Mouse (Mus musculus): ENCODE data around the gene Siae.

Siae gene

GRCm38 (mm10) chr9:37540701-37541575 lies 14.6 kb upstream of the Siae start:
- DNase-seq (ENCODE audit: low spot score in 2 of 2): no peak

GRCm38 (mm10) chr9:37541851-37542642 lies 13.5 kb upstream of the Siae start:
- no peak for DNase-seq (ENCODE audit: low spot score in 2 of 2)

- no peak for DNase-seq (ENCODE audit: low spot score in 2 of 2)
Observed at GRCm38 (mm10) chr9:37543869-37544440, 11.5 kb upstream of the Siae start.

- DNase-seq (ENCODE audit: low spot score in 2 of 2): peak; percentile 45 to 49
Observed at GRCm38 (mm10) chr9:37544447-37545165, 10.9 kb upstream of the Siae start.

GRCm38 (mm10) chr9:37545166-37545610 lies 10.3 kb upstream of the Siae start:
- DNase-seq (ENCODE audit: low spot score in 2 of 2): no peak

- no peak for DNase-seq (ENCODE audit: low spot score in 2 of 2)
Observed at GRCm38 (mm10) chr9:37545847-37546452, 9.5 kb upstream of the Siae start.

- no peak for DNase-seq (ENCODE audit: low spot score in 2 of 2)
Observed at GRCm38 (mm10) chr9:37546889-37547288, 8.6 kb upstream of the Siae start.

- no peak for DNase-seq (ENCODE audit: low spot score in 2 of 2)
Observed at GRCm38 (mm10) chr9:37550435-37550834, 5.1 kb upstream of the Siae start.

GRCm38 (mm10) chr9:37551751-37552531 lies 3.6 kb upstream of the Siae start:
- DNase-seq (ENCODE audit: low spot score in 2 of 2): no peak

GRCm38 (mm10) chr9:37552536-37553293 lies 2.8 kb upstream of the Siae start, which contains the start of gene Nrgn:
TSS of gene Nrgn (minus strand) at chr9:37552904.
- DNase-seq (ENCODE audit: low spot score in 2 of 2): peak; percentile 62 to 68

GRCm38 (mm10) chr9:37554279-37554678 lies 1.2 kb upstream of the Siae start:
- DNase-seq (ENCODE audit: low spot score in 2 of 2): no peak

- DNase-seq (ENCODE audit: low spot score in 2 of 2): no peak
Observed at GRCm38 (mm10) chr9:37556366-37556765, 868 bp downstream of the Siae start.

- DNase-seq (ENCODE audit: low spot score in 2 of 2): no peak
Observed at GRCm38 (mm10) chr9:37560617-37561016, 5.1 kb downstream of the Siae start.

- no peak for DNase-seq (ENCODE audit: low spot score in 2 of 2)
Observed at GRCm38 (mm10) chr9:37563805-37564204, 8.3 kb downstream of the Siae start.

GRCm38 (mm10) chr9:37567019-37567418 lies 11.5 kb downstream of the Siae start:
- no peak for DNase-seq (ENCODE audit: low spot score in 2 of 2)

- DNase-seq (ENCODE audit: low spot score in 2 of 2): no peak
Observed at GRCm38 (mm10) chr9:37567454-37567853, 12.0 kb downstream of the Siae start.

GRCm38 (mm10) chr9:37567892-37568604 lies 12.6 kb downstream of the Siae start:
- peak in 1 of 2 experiments; percentile 39 for DNase-seq (ENCODE audit: low spot score in 2 of 2)

GRCm38 (mm10) chr9:37568605-37569214 lies 13.2 kb downstream of the Siae start:
- no peak for DNase-seq (ENCODE audit: low spot score in 2 of 2)

All from spleen, postnatal 36 days (tissue).